Mouse (Mus musculus) lung, embryonic 16.5 days (tissue): ENCODE data around the gene Notch4. TPM values are rescaled to one million over a fixed set of nuclear protein-coding genes. Genes with fewer than 3 reads are reported as not detected.
A peak's percentile ranks its signal among the peaks of the same experiment; 100 is the strongest.

Source experiments
- ATAC-seq: fragments of 200-750 bp; cut with Nextera tagmentation; 2 replicates; pipeline ENCODE4 v1.8.0; 2017; ENCODE audit warnings: low read depth, mild to moderate bottlenecking, moderate library complexity
- H3K27ac ChIP-seq: fragments of 300-500 bp; sonication (generic); 2 replicates; pipeline ENCODE4 v1.5.1; 2014; ENCODE audit warnings: mild to moderate bottlenecking, control low read depth, low read length
- H3K27me3 ChIP-seq: fragments of 300-500 bp; sonication (generic); 2 replicates; pipeline ENCODE4 v1.6.1; 2014; ENCODE audit warnings: low read depth, low read length, mixed read lengths; ENCODE audit not compliant: control insufficient read depth, insufficient read depth
- H3K36me3 ChIP-seq: fragments of 300-500 bp; sonication (generic); 2 replicates; pipeline ENCODE4 v1.6.1; 2014; ENCODE audit warnings: low read length; ENCODE audit not compliant: control insufficient read depth, insufficient read depth
- H3K4me1 ChIP-seq: fragments of 300-500 bp; sonication (generic); replicated peaks from 2 replicates; pipeline ENCODE4 v1.6.1; 2014; ENCODE audit warnings: low read length, mixed read lengths; ENCODE audit not compliant: control insufficient read depth, insufficient read depth
- H3K4me2 ChIP-seq: fragments of 300-500 bp; sonication (generic); 2 replicates; pipeline ENCODE4 v1.6.1; 2014; ENCODE audit warnings: low read depth, low read length, control low read depth
- H3K4me3 ChIP-seq: fragments of 300-500 bp; sonication (generic); 2 replicates; pipeline ENCODE4 v1.5.1; 2014; ENCODE audit warnings: mild to moderate bottlenecking, low read length, control low read depth
- H3K9ac ChIP-seq: fragments of 300-500 bp; sonication (generic); 2 replicates; pipeline ENCODE4 v1.6.1; 2014; ENCODE audit warnings: low read length, control low read depth
- H3K9me3 ChIP-seq: fragments of 300-500 bp; sonication (generic); 2 replicates; pipeline ENCODE4 v1.6.1; 2016; ENCODE audit warnings: low read length; ENCODE audit not compliant: control insufficient read depth
- WGBS: fragments of 180-500 bp; shearing (Covaris S2); extraction: QIAGEN DNeasy Blood & Tissue Kit; methylation state at CpG from one replicate; pipeline ENCODE4 v1.1.7; 2014; 5-methylcytosine and 5-hydroxymethylcytosine counted together
- polyA plus RNA-seq: library from polyadenylated mRNA; unstranded; fragments of >200 nt; fragmentation: Nextera tagmentation; extraction: Ambion mirVana; gene quantifications from 2 replicates; pipeline ENCODE4 v1.2.1, GENCODE M21; 2015

The Notch4 gene
- polyA plus RNA-seq, 1 experiment from 2014 or later: 10.2 TPM

- H3K27me3 ChIP-seq: no peaks in the 10 kb centered on the region
- WGBS: 80% methylated on average over 3 of the region's 3 CpGs
Measured at GRCm38 (mm10) chr17:34549156-34549555, 14.9 kb upstream of the Notch4 start.

DNA sequence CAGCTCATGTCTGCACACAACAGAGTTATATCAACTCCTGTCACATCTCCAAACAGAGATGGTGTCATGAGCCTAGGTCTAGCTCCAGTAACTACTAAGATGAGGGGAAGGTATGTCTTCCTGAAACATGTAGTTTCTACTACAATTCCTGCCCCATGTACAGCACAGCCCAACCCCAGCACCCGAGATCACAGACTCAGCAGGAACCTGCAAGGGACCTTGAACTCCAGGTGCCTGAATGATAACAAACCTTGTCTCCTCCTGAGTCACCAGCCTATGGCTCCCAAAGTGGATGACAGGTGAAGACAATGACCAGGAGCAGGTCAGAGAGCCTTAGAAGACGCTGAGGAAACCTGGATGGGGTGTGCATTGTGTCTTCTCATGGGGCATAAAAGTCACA, 14.2 kb upstream of the Notch4 start:
- Histone ChIP-seq H3K27me3 (no peaks in the 10 kb centered on the region), H3K9me3 (no peaks in the 10 kb centered on the region), H3K4me3 (no peak overlapping the region), H3K27ac (no peak overlapping the region), H3K4me2 (no peak overlapping the region), H3K36me3 (no peaks in the 10 kb centered on the region), H3K9ac (no peak overlapping the region), H3K4me1 (no peaks in the 10 kb centered on the region)
- ATAC-seq: no peak
- WGBS: 73% methylated on average over 2 of the region's 2 CpGs

More at GRCm38 (mm10) chr17:34549156-34549555, 14.9 kb upstream of the Notch4 start:
- ATAC-seq: no peak
- Histone ChIP-seq H3K36me3 (no peaks in the 10 kb centered on the region), H3K9me3 (no peaks in the 10 kb centered on the region), H3K27ac (no peak overlapping the region), H3K4me3 (no peak overlapping the region), H3K4me1 (no peaks in the 10 kb centered on the region), H3K9ac (no peak overlapping the region), H3K4me2 (no peak overlapping the region)

- H3K9me3 ChIP-seq: no peaks in the 10 kb centered on the region
- WGBS: 13% methylated on average over 5 of the region's 5 CpGs
- ATAC-seq: peak; percentile 38; the same call in 1 of the 2 replicates
Measured at GRCm38 (mm10) chr17:34555483-34555882, 8.6 kb upstream of the Notch4 start.

GRCm38 (mm10) chr17:34556406-34556805, 7.7 kb upstream of the Notch4 start:
- Histone ChIP-seq H3K4me2 (no peak overlapping the region), H3K27ac (no peak overlapping the region), H3K4me1 (no peaks in the 10 kb centered on the region), H3K9me3 (no peaks in the 10 kb centered on the region), H3K9ac (no peak overlapping the region), H3K4me3 (no peak overlapping the region), H3K27me3 (no peaks in the 10 kb centered on the region), H3K36me3 (no peaks in the 10 kb centered on the region)
- 75% methylated on average over 8 of the region's 8 CpGs for WGBS
- ATAC-seq: no peak

More at GRCm38 (mm10) chr17:34555483-34555882, 8.6 kb upstream of the Notch4 start:
- Histone ChIP-seq H3K4me3 (no peak overlapping the region), H3K27ac (no peak overlapping the region), H3K27me3 (no peaks in the 10 kb centered on the region), H3K36me3 (no peaks in the 10 kb centered on the region), H3K9ac (no peak overlapping the region), H3K4me2 (no peak overlapping the region), H3K4me1 (no peaks in the 10 kb centered on the region)

DNA sequence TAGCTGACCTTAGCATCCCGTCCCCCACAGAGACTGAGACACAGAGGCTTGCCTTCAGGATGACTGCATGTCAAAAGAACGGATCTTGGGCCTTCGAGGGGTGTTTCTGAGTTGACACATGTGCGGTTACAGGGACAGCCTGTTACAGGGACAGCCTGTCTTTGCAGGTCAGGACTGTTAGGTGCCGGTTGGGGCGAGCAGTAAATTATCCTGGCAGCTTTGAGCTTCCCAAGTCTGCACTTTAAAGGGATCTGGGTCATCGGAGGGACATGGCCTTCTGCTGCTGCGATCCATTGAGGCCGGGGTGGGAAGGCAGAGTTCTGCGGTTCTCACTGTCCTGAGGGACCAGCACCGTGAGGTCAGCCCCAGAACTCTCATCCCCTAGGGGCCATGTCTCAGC, 6.7 kb upstream of the Notch4 start:
- H3K4me3 ChIP-seq: no peak overlapping the region
- H3K9me3 ChIP-seq: no peaks in the 10 kb centered on the region
- H3K4me1 ChIP-seq: no peaks in the 10 kb centered on the region
- no peaks in the 10 kb centered on the region for H3K36me3 ChIP-seq
- H3K9ac ChIP-seq: no peak overlapping the region
- no peak for ATAC-seq
- 70% methylated on average over 11 of the region's 11 CpGs for WGBS
- no peaks in the 10 kb centered on the region for H3K27me3 ChIP-seq
- no peak overlapping the region for H3K4me2 ChIP-seq
- H3K27ac ChIP-seq: no peak overlapping the region

DNA sequence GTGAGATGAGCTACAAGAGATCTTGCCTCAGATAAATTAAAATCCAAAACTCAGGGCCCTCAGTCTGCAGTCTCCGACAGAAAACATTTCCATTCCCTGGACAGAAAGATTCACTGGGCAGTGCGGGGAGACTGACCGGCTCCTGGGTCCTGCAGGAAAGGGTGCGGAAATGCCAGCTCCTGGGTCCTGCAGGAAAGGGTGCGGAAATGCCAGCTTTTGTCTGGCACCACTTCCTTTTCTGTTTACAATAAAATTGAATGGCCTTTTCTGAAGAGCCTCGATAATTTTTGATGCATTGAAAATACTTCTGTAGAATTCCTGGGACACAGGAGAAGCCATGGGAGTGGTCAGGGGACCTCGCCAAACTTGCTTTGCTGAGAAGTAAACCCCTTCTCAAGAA, 5.0 kb upstream of the Notch4 start:
- Histone ChIP-seq H3K36me3 (no peaks in the 10 kb centered on the region), H3K4me3 (no peak overlapping the region), H3K9ac (no peak overlapping the region), H3K4me1 (peaks cover 4% of the 10 kb centered on the region; the same call in 1 of the 2 replicates), H3K27ac (0 out of 2 replicates have a peak overlapping the region, but pooled peaks have one; percentile 3), H3K27me3 (no peaks in the 10 kb centered on the region), H3K4me2 (no peak overlapping the region), H3K9me3 (no peaks in the 10 kb centered on the region)
- no peak for ATAC-seq
- 68% methylated on average over 7 of the region's 7 CpGs for WGBS

DNA sequence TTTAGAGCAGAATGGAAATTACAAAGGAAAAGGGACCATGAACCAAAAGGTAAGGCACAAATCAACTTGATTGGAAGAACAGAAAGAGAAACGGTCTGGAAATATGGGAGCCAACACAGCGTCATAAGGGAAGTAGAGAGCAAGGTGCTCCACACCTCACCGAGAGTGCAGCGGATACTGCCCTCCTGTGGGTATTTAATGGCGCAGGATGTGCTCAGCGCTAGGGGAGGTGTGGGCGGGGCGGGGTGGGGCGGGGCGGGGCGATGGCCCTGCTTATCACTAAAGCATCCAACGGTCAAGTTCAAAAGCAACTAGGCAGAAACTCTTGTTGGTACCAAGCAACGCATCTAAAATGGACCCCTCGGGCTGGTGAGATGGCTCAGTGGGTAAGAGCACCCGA, 4.2 kb upstream of the Notch4 start:
- WGBS: 25% methylated on average over 15 of the region's 15 CpGs

GRCm38 (mm10) chr17:34560438-34560837, 3.6 kb upstream of the Notch4 start:
- whole genome bisulfite sequencing: 86% methylated on average over 6 of the region's 6 CpGs
- H3K27ac ChIP-seq: no peak overlapping the region

More for the DNA sequence above, 4.2 kb upstream of the Notch4 start:
- Histone ChIP-seq H3K9me3 (no peaks in the 10 kb centered on the region), H3K27me3 (no peaks in the 10 kb centered on the region), H3K9ac (no peak overlapping the region), H3K4me2 (no peak overlapping the region), H3K4me1 (peaks cover 7% of the 10 kb centered on the region), H3K27ac (no peak overlapping the region), H3K36me3 (no peaks in the 10 kb centered on the region), H3K4me3 (no peak overlapping the region)
- no peak for ATAC-seq

DNA sequence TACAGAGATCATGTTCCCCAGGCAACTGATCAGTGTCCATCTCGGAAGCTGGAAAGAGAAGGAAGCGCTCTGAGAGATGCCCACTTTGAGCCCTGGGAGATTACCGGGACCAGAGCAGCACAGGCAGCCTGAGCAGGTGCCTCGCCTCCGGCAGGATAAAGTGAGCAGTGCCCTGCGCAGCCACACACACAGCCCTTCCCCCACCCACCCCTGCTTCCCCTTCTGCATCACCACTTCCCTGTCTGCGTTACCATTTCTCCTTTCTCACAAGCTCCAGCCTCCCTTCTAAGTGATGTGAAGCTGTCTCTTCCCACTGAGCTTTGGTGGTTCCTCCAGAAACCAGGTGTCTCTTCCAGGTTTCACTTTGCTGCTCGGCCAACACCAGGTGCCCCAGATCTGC, 2.9 kb upstream of the Notch4 start:
- Histone ChIP-seq H3K9ac (no peak overlapping the region), H3K4me3 (no peak overlapping the region), H3K4me1 (peaks cover 10% of the 10 kb centered on the region), H3K4me2 (peak overlapping the region; percentile 16; the same call in 1 of the 2 replicates), H3K36me3 (no peaks in the 10 kb centered on the region), H3K27ac (peak overlapping the region; percentile 63), H3K27me3 (no peaks in the 10 kb centered on the region), H3K9me3 (no peaks in the 10 kb centered on the region)
- WGBS: 39% methylated on average over 8 of the region's 8 CpGs
- ATAC-seq: no peak

More at GRCm38 (mm10) chr17:34560438-34560837, 3.6 kb upstream of the Notch4 start:
- H3K27me3 ChIP-seq: no peaks in the 10 kb centered on the region
- H3K9me3 ChIP-seq: no peaks in the 10 kb centered on the region
- H3K4me3 ChIP-seq: no peak overlapping the region
- H3K36me3 ChIP-seq: no peaks in the 10 kb centered on the region
- peaks cover 8% of the 10 kb centered on the region for H3K4me1 ChIP-seq
- no peak overlapping the region for H3K4me2 ChIP-seq
- no peak for ATAC-seq
- H3K9ac ChIP-seq: no peak overlapping the region

DNA sequence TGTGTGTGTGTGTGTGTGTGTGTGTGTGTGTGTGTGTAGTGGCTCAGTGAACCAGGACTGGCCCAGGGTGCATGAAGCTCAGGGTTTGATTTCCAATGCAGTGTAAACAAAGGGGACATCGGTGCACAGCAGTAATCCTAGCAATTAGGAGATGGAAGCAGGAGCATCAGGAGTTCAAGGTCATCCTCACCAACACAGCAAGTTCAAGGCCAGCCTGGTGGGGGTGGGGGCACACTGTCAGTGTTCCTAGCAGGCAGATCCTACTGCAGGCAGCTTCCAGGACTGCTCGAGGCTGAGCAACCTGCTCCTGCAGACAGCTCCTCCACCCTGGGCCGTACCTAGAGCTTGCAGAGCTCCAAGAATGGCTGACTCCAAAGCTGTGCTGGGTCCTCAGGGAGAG, 1.5 kb upstream of the Notch4 start:
- H3K9ac ChIP-seq: no peak overlapping the region
- no peaks in the 10 kb centered on the region for H3K27me3 ChIP-seq
- ATAC-seq: no peak
- WGBS: 42% methylated on average over 3 of the region's 3 CpGs
- H3K9me3 ChIP-seq: no peaks in the 10 kb centered on the region
- no peaks in the 10 kb centered on the region for H3K36me3 ChIP-seq
- H3K4me2 ChIP-seq: no peak overlapping the region
- H3K4me1 ChIP-seq: peaks cover 10% of the 10 kb centered on the region
- H3K4me3 ChIP-seq: no peak overlapping the region
- H3K27ac ChIP-seq: no peak overlapping the region
